Mouse (Mus musculus): ENCODE data around the gene Col4a1.

- no peak for TF ChIP-seq CTCF (IDR thresholded peaks at IDR 0.05; ENCODE audit: extremely low read depth, insufficient read depth, insufficient read length, insufficient replicate concordance)
- no peak for TF ChIP-seq POLR2A (IDR thresholded peaks at IDR 0.05; ENCODE audit: low read depth, low read length)
Measured at GRCm38 (mm10) chr8:11234151-11234878, 78.3 kb downstream of the Col4a1 start.
